Mouse (Mus musculus) spleen, adult 2 months (tissue): ENCODE data around the gene Garnl3.

Source experiments
- CTCF ChIP-seq: fragments of 200-500 bp; IDR thresholded peaks from 2 replicates; pipeline ENCODE4 v1.5.1; 2011; ENCODE audit warnings: mild to moderate bottlenecking, inconsistent platforms; ENCODE audit not compliant: insufficient read depth, insufficient read length, insufficient replicate concordance; ENCODE audit errors: extremely low read depth
- POLR2A ChIP-seq: fragments of 200-500 bp; IDR thresholded peaks from 2 replicates; pipeline ENCODE4 v1.6.1; 2011; ENCODE audit warnings: low read depth, low read length, inconsistent platforms

DNA sequence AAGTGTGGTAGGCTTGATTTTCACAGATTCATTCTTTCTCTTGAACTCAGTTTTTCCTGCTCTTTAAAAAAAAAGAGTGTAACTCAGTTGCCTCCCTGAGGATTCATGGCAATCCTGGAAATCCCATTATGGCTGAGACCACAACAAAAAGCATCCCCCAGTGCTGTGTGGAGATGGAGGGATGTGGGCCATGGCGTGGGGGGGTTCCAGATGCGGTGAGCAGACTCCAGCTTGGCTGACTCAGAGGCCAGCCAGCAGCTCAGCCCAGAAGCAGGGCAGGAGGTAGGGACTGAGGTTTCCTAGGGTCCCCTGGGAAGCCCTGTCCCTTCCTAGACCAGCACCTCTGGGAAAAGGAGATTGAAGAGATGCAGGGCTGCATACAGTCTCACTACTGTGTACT is 45.5 kb upstream of the Garnl3 start:
- TF ChIP-seq POLR2A (no peak), CTCF (no peak)
